Mouse (Mus musculus) cerebellum, postnatal 10 days (tissue): ENCODE measurements around the gene Dppa3.

ENCODE experiments used
- DNase-seq, 2 experiments: peaks; one replicate each; pipeline ENCODE4 v3.0.0; 2021; ENCODE audit warnings: mixed read lengths in 2 of 2

Dppa3 gene

DNA sequence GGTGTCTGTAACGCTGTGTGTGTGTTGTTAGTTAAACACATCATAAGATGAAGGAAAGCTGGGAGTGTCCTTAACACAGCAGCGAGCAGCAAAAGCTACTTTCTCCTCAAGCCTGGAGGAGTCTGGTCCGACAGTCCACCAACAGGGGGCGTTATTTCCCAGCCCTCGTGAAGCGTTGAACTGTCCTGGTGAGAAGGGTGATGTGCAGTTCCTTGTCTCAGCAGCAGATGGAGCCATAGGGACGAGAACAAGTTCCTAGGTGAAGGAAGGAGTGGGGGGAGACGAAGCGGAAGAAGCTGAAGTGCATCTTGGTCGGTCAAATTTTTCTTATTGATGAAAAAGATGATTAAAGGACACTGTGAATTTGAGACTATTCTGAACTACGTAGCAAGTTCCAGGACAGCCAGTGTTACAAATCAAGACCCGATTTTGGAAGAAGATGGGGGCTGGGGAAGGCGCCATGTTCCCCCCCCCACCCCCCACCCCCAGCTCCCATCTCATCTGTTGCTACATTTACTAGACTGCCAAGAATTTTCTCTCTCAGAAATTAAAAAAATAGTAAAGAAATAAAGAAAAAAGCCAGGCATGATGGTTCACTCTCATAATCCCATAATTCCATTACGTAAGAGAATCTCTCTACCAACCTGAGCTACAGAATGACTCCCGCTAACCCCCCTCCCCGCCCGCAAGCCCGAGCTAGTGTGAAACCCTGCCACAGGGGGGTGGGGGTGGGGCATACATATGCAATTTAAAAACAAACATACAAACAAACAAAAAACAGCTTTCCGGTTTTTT is 43.4 kb downstream of the Dppa3 start:
- peak; percentile 99 to 100 for DNase-seq

DNA sequence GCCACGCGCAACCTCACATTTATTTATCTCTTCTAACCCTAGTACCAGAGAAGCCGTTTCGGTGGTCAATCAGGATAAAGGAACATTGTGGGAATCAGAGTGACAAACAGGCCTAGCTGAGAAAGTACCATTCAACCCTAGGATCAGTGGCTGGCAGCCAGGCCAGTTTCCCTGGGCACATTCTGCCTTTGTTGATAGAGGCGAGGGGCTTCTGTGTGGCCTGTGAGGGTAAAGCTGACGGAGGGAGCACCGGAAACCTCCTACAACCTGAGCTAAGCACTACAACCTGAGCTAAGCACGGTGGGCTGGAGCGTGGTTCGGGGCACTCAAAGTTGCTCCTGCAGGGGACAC is 44.0 kb downstream of the Dppa3 start:
- peak; percentile 38 to 59 for DNase-seq

DNA sequence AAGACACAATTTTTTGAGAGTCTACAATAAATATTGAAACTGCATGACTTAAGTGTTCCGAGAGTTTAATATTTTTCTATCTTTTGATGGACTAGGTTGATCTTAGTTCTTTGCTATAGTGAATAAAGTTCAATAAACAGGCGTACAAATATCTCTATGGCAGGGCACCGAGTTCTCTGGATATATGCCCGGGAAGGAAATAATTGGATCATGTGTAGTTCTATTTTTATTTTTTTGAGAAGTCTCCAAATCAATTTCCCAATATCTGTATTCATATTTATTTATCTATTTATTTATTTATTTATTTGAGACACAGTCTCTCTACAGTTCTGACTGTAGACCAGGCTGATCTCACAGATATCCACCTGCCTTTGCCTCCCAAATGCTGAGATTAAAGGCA is 44.6 kb downstream of the Dppa3 start:
- no peak for DNase-seq

DNA sequence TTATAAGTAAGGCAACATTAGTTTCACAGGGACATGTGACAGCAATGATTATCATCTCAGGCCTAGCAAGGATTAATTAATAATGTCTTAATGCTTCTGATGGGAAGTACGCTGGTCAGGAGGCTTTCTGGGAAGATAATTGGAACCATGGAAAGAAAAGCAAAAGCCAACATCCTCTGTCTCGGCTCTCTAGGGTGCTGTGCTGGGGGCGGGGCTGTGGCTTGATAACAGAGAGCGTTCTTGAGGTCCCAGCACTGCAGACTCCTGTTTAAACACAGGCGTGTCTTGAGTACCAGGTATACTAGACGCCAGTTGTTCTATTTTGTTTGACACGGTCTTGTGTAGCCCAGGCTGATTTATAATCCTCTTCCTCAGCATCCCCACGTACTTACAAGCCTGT is 46.5 kb downstream of the Dppa3 start:
- no peak for DNase-seq
